Mouse (Mus musculus) effector memory CD4-positive, alpha-beta T cell, adult 7 months (primary cell): ENCODE measurements around the gene Tmem198. TPM values are rescaled to one million over a fixed set of nuclear protein-coding genes. Genes with fewer than 3 reads are reported as not detected.

Experiments
- polyA plus RNA-seq: library from polyadenylated mRNA; unstranded; fragments of 100-300 nt; shearing (Covaris generic); gene quantifications from one replicate; pipeline ENCODE4 v1.2.1, GENCODE M21; 2017

Tmem198 gene
- polyA plus RNA-seq, result 3.5 TPM

GRCm38 (mm10) chr1:75478916-75479634, at the start of gene Tmem198, which contains the start of gene Chpf:
TSS of gene Tmem198 (plus strand) at chr1:75479532.
TSS of gene Chpf (minus strand) at chr1:75479307.

GRCm38 (mm10) chr1:75435475-75436328, 43.6 kb upstream of the Tmem198 start, which contains the start of gene Gmppa:
TSS of gene Gmppa (plus strand) at chr1:75435930.

GRCm38 (mm10) chr1:75450314-75451005, 28.9 kb upstream of the Tmem198 start, which contains the start of gene Asic4:
TSS of gene Asic4 (plus strand) at chr1:75450436.

GRCm38 (mm10) chr1:75505956-75506831, 26.9 kb downstream of the Tmem198 start, which contains the start of gene Obsl1:
TSS of gene Obsl1 (minus strand) at chr1:75506452.

GRCm38 (mm10) chr1:75507006-75507405, 27.7 kb downstream of the Tmem198 start, which contains the start of gene Inha:
TSS of gene Inha (plus strand) at chr1:75507077.

GRCm38 (mm10) chr1:75521321-75522031, 42.1 kb downstream of the Tmem198 start, which contains the start of gene Stk11ip:
TSS of gene Stk11ip (plus strand) at chr1:75521529.

Other genes starting within 250 kb of the Tmem198 start
- gene A630095N17Rik, start 247.4 kb upstream of the Tmem198 start, polyA plus RNA-seq, result not detected
- gene Dnajb2, start 243.1 kb upstream of the Tmem198 start, polyA plus RNA-seq, result 109 TPM
- 0.13 TPM for gene Ptprn, start 215.0 kb upstream of the Tmem198 start, polyA plus RNA-seq
- not detected for gene Resp18, start 201.1 kb upstream of the Tmem198 start, polyA plus RNA-seq
- gene Dnpep, start 161.5 kb upstream of the Tmem198 start, polyA plus RNA-seq, result 42.9 TPM
- not detected for gene Des, start 119.2 kb upstream of the Tmem198 start, polyA plus RNA-seq
- 0.59 TPM for gene Speg, start 104.2 kb upstream of the Tmem198 start, polyA plus RNA-seq
- gene Gmppa, start 43.6 kb upstream of the Tmem198 start, polyA plus RNA-seq, result 97.2 TPM
- gene Asic4, start 29.1 kb upstream of the Tmem198 start, polyA plus RNA-seq, result not detected
- gene Chpf, start 225 bp upstream of the Tmem198 start, polyA plus RNA-seq, result 31.4 TPM
- gene Obsl1, start 26.9 kb downstream of the Tmem198 start, polyA plus RNA-seq, result 1.9 TPM
- gene Inha, start 27.5 kb downstream of the Tmem198 start, polyA plus RNA-seq, result not detected
- 32.1 TPM for gene Stk11ip, start 42.0 kb downstream of the Tmem198 start, polyA plus RNA-seq
- not detected for gene Slc4a3, start 66.7 kb downstream of the Tmem198 start, polyA plus RNA-seq